Mouse (Mus musculus) heart, embryonic 10.5 days (tissue): ENCODE results near the gene Pheta1. TPM values are rescaled to one million over a fixed set of nuclear protein-coding genes. Genes with fewer than 3 reads are reported as not detected.

Experiments
- DNase-seq: peaks from one replicate; pipeline ENCODE4 v3.0.0-alpha.2; 2017; ENCODE audit warnings: low spot score
- H3K27ac ChIP-seq: fragments of 300-500 bp; sonication (generic); 2 replicates; pipeline ENCODE4 v1.5.1; 2016; ENCODE audit warnings: mild to moderate bottlenecking
- H3K27me3 ChIP-seq: fragments of 300-500 bp; sonication (generic); 2 replicates; pipeline ENCODE4 v1.6.1; 2016; ENCODE audit warnings: mild to moderate bottlenecking; ENCODE audit not compliant: poor library complexity, insufficient read depth, severe bottlenecking
- H3K36me3 ChIP-seq: fragments of 300-500 bp; sonication (generic); 2 replicates; pipeline ENCODE4 v1.6.1; 2016; ENCODE audit warnings: mild to moderate bottlenecking, moderate library complexity
- H3K4me1 ChIP-seq: fragments of 300-500 bp; sonication (generic); 2 replicates; pipeline ENCODE4 v1.6.1; 2016; ENCODE audit warnings: mild to moderate bottlenecking
- H3K4me3 ChIP-seq: fragments of 300-500 bp; sonication (generic); 2 replicates; pipeline ENCODE4 v1.5.1; 2016; ENCODE audit warnings: mild to moderate bottlenecking, moderate library complexity
- H3K9me3 ChIP-seq: fragments of 300-500 bp; sonication (generic); 2 replicates; pipeline ENCODE4 v1.6.1; 2016; ENCODE audit warnings: mild to moderate bottlenecking, moderate library complexity
- WGBS: fragments of 180-500 bp; shearing (Covaris S2); methylation state at CpG from one replicate; pipeline ENCODE4 v1.1.7; 2016; 5-methylcytosine and 5-hydroxymethylcytosine counted together
- microRNA-seq: library from miRNA; unstranded; fragments of <30 nt; microRNA quantifications from one replicate; pipeline ENCODE4, GENCODE M21; 2017
- polyA plus RNA-seq: library from polyadenylated mRNA; unstranded; fragments of >200 nt; fragmentation: Nextera tagmentation; extraction: Ambion mirVana; gene quantifications from 2 replicates; pipeline ENCODE4 v1.2.1, GENCODE M21; 2016

Pheta1 gene
- polyA plus RNA-seq, 1 experiment from 2014 or later, result 32.4 TPM

- 59% methylated on average over 9 of the region's 9 CpGs for WGBS
- Histone ChIP-seq H3K27me3 (peaks cover 13% of the 10 kb centered on the region), H3K36me3 (peaks cover 14% of the 10 kb centered on the region; the same call in 1 of the 2 replicates), H3K9me3 (peaks cover 7% of the 10 kb centered on the region), H3K27ac (no peak overlapping the region), H3K4me3 (no peak overlapping the region), H3K4me1 (peaks cover 4% of the 10 kb centered on the region; the same call in 1 of the 2 replicates)
- DNase-seq, result no peak
Measured at GRCm38 (mm10) chr5:121889819-121890362, 41.1 kb downstream of the Pheta1 start.

- WGBS, result 90% methylated on average over 7 of the region's 7 CpGs
- no peak for DNase-seq
- H3K9me3 ChIP-seq, result peaks cover 7% of the 10 kb centered on the region
Measured at GRCm38 (mm10) chr5:121890925-121891324, 42.1 kb downstream of the Pheta1 start.

DNA sequence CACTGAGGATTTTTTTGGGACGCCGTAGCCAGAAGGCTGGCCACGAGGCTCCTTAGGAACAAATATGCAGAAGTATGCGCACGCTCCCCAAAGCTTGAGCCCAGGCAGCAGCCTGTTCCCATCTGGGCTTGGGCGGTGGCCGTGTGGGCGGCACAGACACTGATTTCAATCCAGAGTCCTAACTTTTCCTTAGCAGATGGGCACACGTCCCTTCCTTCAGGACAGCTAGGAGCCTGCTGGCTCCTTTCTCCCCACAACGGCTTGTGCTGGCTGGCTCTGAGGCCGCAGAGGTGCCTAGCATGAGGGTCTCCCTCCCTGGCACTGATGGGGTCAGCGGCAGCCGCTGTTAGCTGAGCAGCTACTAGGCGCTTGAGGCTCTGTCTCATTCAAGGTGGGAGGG is 43.5 kb downstream of the Pheta1 start:
- Histone ChIP-seq H3K9me3 (peaks cover 3% of the 10 kb centered on the region), H3K4me3 (no peak overlapping the region), H3K27me3 (peaks cover 12% of the 10 kb centered on the region), H3K27ac (no peak overlapping the region), H3K36me3 (0 out of 2 replicates have a peak, but pooled peaks cover 3% of the 10 kb centered on the region), H3K4me1 (peaks cover 4% of the 10 kb centered on the region; the same call in 1 of the 2 replicates)
- WGBS, result 82% methylated on average over 14 of the region's 14 CpGs
- no peak for DNase-seq

More at GRCm38 (mm10) chr5:121890925-121891324, 42.1 kb downstream of the Pheta1 start:
- H3K36me3 ChIP-seq, result peaks cover 10% of the 10 kb centered on the region; the same call in 1 of the 2 replicates
- H3K27me3 ChIP-seq, result peaks cover 12% of the 10 kb centered on the region
- no peak overlapping the region for H3K4me3 ChIP-seq
- H3K4me1 ChIP-seq, result peaks cover 4% of the 10 kb centered on the region; the same call in 1 of the 2 replicates
- H3K27ac ChIP-seq, result no peak overlapping the region

GRCm38 (mm10) chr5:121893581-121893980 is 44.8 kb downstream of the Pheta1 start:
- no peak overlapping the region for H3K4me3 ChIP-seq
- DNase-seq, result no peak
- peaks cover 12% of the 10 kb centered on the region for H3K27me3 ChIP-seq
- H3K9me3 ChIP-seq, result no peaks in the 10 kb centered on the region
- H3K4me1 ChIP-seq, result peaks cover 4% of the 10 kb centered on the region; the same call in 1 of the 2 replicates
- H3K36me3 ChIP-seq, result no peaks in the 10 kb centered on the region
- 33% methylated on average over 3 of the region's 3 CpGs for WGBS
- H3K27ac ChIP-seq, result no peak overlapping the region

- H3K27ac ChIP-seq, result no peak overlapping the region
- no peaks in the 10 kb centered on the region for H3K36me3 ChIP-seq
- no peak overlapping the region for H3K4me3 ChIP-seq
- H3K4me1 ChIP-seq, result no peaks in the 10 kb centered on the region
- H3K9me3 ChIP-seq, result no peaks in the 10 kb centered on the region
- H3K27me3 ChIP-seq, result peaks cover 12% of the 10 kb centered on the region
- DNase-seq, result no peak
- WGBS, result 69% methylated on average over 10 of the region's 10 CpGs
Measured at GRCm38 (mm10) chr5:121894647-121895046, 45.9 kb downstream of the Pheta1 start.

GRCm38 (mm10) chr5:121895117-121895756 is 46.5 kb downstream of the Pheta1 start:
- H3K36me3 ChIP-seq, result no peaks in the 10 kb centered on the region
- no peak overlapping the region for H3K27ac ChIP-seq
- WGBS, result 73% methylated on average over 24 of the region's 24 CpGs
- H3K4me1 ChIP-seq, result no peaks in the 10 kb centered on the region
- peaks cover 12% of the 10 kb centered on the region for H3K27me3 ChIP-seq
- no peaks in the 10 kb centered on the region for H3K9me3 ChIP-seq
- DNase-seq, result no peak
- no peak overlapping the region for H3K4me3 ChIP-seq

GRCm38 (mm10) chr5:121902809-121903745 is 54.3 kb downstream of the Pheta1 start:
- Histone ChIP-seq H3K36me3 (no peaks in the 10 kb centered on the region), H3K27ac (no peak overlapping the region), H3K27me3 (0 out of 2 replicates have a peak, but pooled peaks cover 9% of the 10 kb centered on the region), H3K4me3 (no peak overlapping the region), H3K4me1 (peaks cover 10% of the 10 kb centered on the region), H3K9me3 (no peaks in the 10 kb centered on the region)
- DNase-seq, result no peak
- WGBS, result 61% methylated on average over 23 of the region's 23 CpGs

Small RNA genes lying within 50 kb of the gene (microRNA-seq; reads per million reads assigned to microRNA genes)
- 1.0 reads per million for gene Mir7031

Other genes with a start within 250 kb of the Pheta1 start
- gene Acad12, start 230.0 kb upstream of the Pheta1 start, polyA plus RNA-seq, result 4.7 and 6.1 TPM in 2 replicates
- 1.5 and 2.6 TPM in 2 replicates for gene Acad10, start 188.5 kb upstream of the Pheta1 start, polyA plus RNA-seq
- 33.2 and 35.5 TPM in 2 replicates for gene Brap, start 188.4 kb upstream of the Pheta1 start, polyA plus RNA-seq
- 38.2 and 46.8 TPM in 2 replicates for gene Atxn2, start 137.6 kb upstream of the Pheta1 start, polyA plus RNA-seq
- gene Sh2b3, start 11.3 kb upstream of the Pheta1 start, polyA plus RNA-seq, result 15.3 and 18.2 TPM in 2 replicates
- 6.6 and 8.0 TPM in 2 replicates for gene Cux2, start 201.1 kb downstream of the Pheta1 start, polyA plus RNA-seq